Mouse (Mus musculus): Measurements from ENCODE around the gene U2af2. TPM values are rescaled to one million over a fixed set of nuclear protein-coding genes. Genes with fewer than 3 reads are reported as not detected.
A peak's percentile ranks its signal among the peaks of the same experiment; 100 is the strongest.
"Not testable (repeated sequence)": the region's sequence is repeated elsewhere in the genome, so short reads cannot be mapped to it uniquely, and the experiment has no call there.

Gene U2af2
- polyA plus RNA-seq (2015; fragmentation: Nextera tagmentation; extraction: Ambion mirVana), result 112 and 114 TPM in 2 replicates

GRCm38 (mm10) chr7:5061774-5062359, at the start of gene U2af2:
TSS of gene U2af2 (plus strand) at chr7:5062143.
- under 1% methylated on average over 52 of the region's 65 CpGs for WGBS

GRCm38 (mm10) chr7:5012681-5013513, 49.0 kb upstream of the U2af2 start:
- WGBS, result 93% methylated on average over 27 of the region's 27 CpGs
- no peak overlapping the region for H3K9ac ChIP-seq
- H3K4me2 ChIP-seq, result no peak overlapping the region; the same call in 1 of the 2 replicates
- H3K36me3 ChIP-seq, result peaks cover 56% of the 10 kb centered on the region
- H3K9me3 ChIP-seq, result no peaks in the 10 kb centered on the region
- peaks cover 13% of the 10 kb centered on the region for H3K4me1 ChIP-seq (replicated peaks)
- ATAC-seq (ENCODE audit: low FRiP score), result no peak
- no peak overlapping the region for H3K27ac ChIP-seq
- H3K4me3 ChIP-seq, result 0 out of 2 replicates have a peak overlapping the region, but pooled peaks have one; percentile 0
- H3K27me3 ChIP-seq, result no peaks in the 10 kb centered on the region

More at GRCm38 (mm10) chr7:5061774-5062359, at the start of gene U2af2:
- H3K4me1 ChIP-seq (replicated peaks), result peaks cover 66% of the 10 kb centered on the region
- peak within 1 kb of the TSS; percentile 89 for H3K9ac ChIP-seq
- H3K4me2 ChIP-seq, result peak within 1 kb of the TSS; percentile 84
- H3K9me3 ChIP-seq, result no peaks in the 10 kb centered on the region
- H3K27ac ChIP-seq, result peak within 1 kb of the TSS; percentile 99
- H3K4me3 ChIP-seq, result peak within 1 kb of the TSS; percentile 75
- H3K36me3 ChIP-seq, result peaks cover 9% of the 10 kb centered on the region
- ATAC-seq (ENCODE audit: low FRiP score), result peak; percentile 80
- peaks cover 22% of the 10 kb centered on the region for H3K27me3 ChIP-seq

GRCm38 (mm10) chr7:5014251-5015117, 47.5 kb upstream of the U2af2 start, which contains the start of the genes Zfp524 and Fiz1:
TSS of gene Zfp524 (plus strand) at chr7:5014415.
TSS of gene Fiz1 (minus strand) at chr7:5014697.
- WGBS, result under 1% methylated on average over 38 of the region's 42 CpGs

GRCm38 (mm10) chr7:5015118-5016001, 46.6 kb upstream of the U2af2 start, which contains the start of gene Gm44973:
TSS of gene Gm44973 (plus strand) at chr7:5015496.
- peak within 1 kb of the TSS; percentile 80 for H3K9ac ChIP-seq
- peak; percentile 78 for ATAC-seq (ENCODE audit: low FRiP score)
- H3K4me3 ChIP-seq, result peak within 1 kb of the TSS; percentile 71
- peaks cover 31% of the 10 kb centered on the region for H3K36me3 ChIP-seq
- H3K4me1 ChIP-seq (replicated peaks), result peaks cover 15% of the 10 kb centered on the region
- peak within 1 kb of the TSS; percentile 99 for H3K27ac ChIP-seq
- no peaks in the 10 kb centered on the region for H3K9me3 ChIP-seq
- H3K27me3 ChIP-seq, result no peaks in the 10 kb centered on the region
- peak within 1 kb of the TSS; percentile 61 for H3K4me2 ChIP-seq
- under 1% methylated on average over 54 of the region's 76 CpGs for WGBS

More at GRCm38 (mm10) chr7:5014251-5015117, 47.5 kb upstream of the U2af2 start, which contains the start of the genes Zfp524 and Fiz1:
- H3K4me3 ChIP-seq, result peak within 1 kb of the TSS; percentile 71
- no peaks in the 10 kb centered on the region for H3K27me3 ChIP-seq
- peak within 1 kb of the TSS; percentile 99 for H3K27ac ChIP-seq
- peak; percentile 83 for ATAC-seq (ENCODE audit: low FRiP score)
- peaks cover 14% of the 10 kb centered on the region for H3K4me1 ChIP-seq (replicated peaks)
- peak within 1 kb of the TSS; percentile 80 for H3K9ac ChIP-seq
- H3K36me3 ChIP-seq, result peaks cover 40% of the 10 kb centered on the region
- H3K9me3 ChIP-seq, result no peaks in the 10 kb centered on the region
- H3K4me2 ChIP-seq, result peak within 1 kb of the TSS; percentile 61

GRCm38 (mm10) chr7:5016057-5016456, 45.9 kb upstream of the U2af2 start:
- ATAC-seq (ENCODE audit: low FRiP score), result no peak
- peak overlapping the region; percentile 61 for H3K4me2 ChIP-seq
- H3K9me3 ChIP-seq, result no peaks in the 10 kb centered on the region
- peaks cover 19% of the 10 kb centered on the region for H3K4me1 ChIP-seq (replicated peaks)
- 59% methylated on average over 3 of the region's 3 CpGs for WGBS
- peaks cover 24% of the 10 kb centered on the region for H3K36me3 ChIP-seq
- H3K27ac ChIP-seq, result peak overlapping the region; percentile 99
- H3K27me3 ChIP-seq, result no peaks in the 10 kb centered on the region
- peak overlapping the region; percentile 71 for H3K4me3 ChIP-seq
- peak overlapping the region; percentile 76 for H3K9ac ChIP-seq

GRCm38 (mm10) chr7:5016920-5017319, 45.0 kb upstream of the U2af2 start:
- no peak for ATAC-seq (ENCODE audit: low FRiP score)
- WGBS, result 100% methylated on average over 2 of the region's 2 CpGs
- no peak overlapping the region for H3K9ac ChIP-seq
- peaks cover 20% of the 10 kb centered on the region for H3K36me3 ChIP-seq
- no peak overlapping the region for H3K27ac ChIP-seq
- H3K4me1 ChIP-seq (replicated peaks), result peaks cover 28% of the 10 kb centered on the region
- no peaks in the 10 kb centered on the region for H3K9me3 ChIP-seq
- H3K4me2 ChIP-seq, result no peak overlapping the region
- H3K27me3 ChIP-seq, result no peaks in the 10 kb centered on the region
- no peak overlapping the region for H3K4me3 ChIP-seq

GRCm38 (mm10) chr7:5017352-5017751, 44.6 kb upstream of the U2af2 start:
- Histone ChIP-seq H3K4me3 (no peak overlapping the region), H3K4me2 (no peak overlapping the region), H3K4me1 (replicated peaks) (peaks cover 32% of the 10 kb centered on the region), H3K9ac (no peak overlapping the region), H3K36me3 (peaks cover 20% of the 10 kb centered on the region), H3K27me3 (no peaks in the 10 kb centered on the region), H3K9me3 (no peaks in the 10 kb centered on the region), H3K27ac (no peak overlapping the region)
- no peak for ATAC-seq (ENCODE audit: low FRiP score)
- WGBS, result 92% methylated on average over 16 of the region's 16 CpGs

GRCm38 (mm10) chr7:5017931-5018330, 44.0 kb upstream of the U2af2 start:
- WGBS, result 98% methylated on average over 21 of the region's 21 CpGs
- H3K9ac ChIP-seq, result no peak overlapping the region
- H3K27me3 ChIP-seq, result no peaks in the 10 kb centered on the region
- H3K4me2 ChIP-seq, result no peak overlapping the region
- H3K36me3 ChIP-seq, result peaks cover 20% of the 10 kb centered on the region
- H3K27ac ChIP-seq, result no peak overlapping the region
- H3K4me3 ChIP-seq, result no peak overlapping the region
- no peak for ATAC-seq (ENCODE audit: low FRiP score)
- no peaks in the 10 kb centered on the region for H3K9me3 ChIP-seq
- peaks cover 33% of the 10 kb centered on the region for H3K4me1 ChIP-seq (replicated peaks)

- Histone ChIP-seq H3K4me1 (replicated peaks) (peaks cover 27% of the 10 kb centered on the region), H3K27ac (peak overlapping the region; percentile 95), H3K4me3 (peak overlapping the region; percentile 79), H3K36me3 (peaks cover 36% of the 10 kb centered on the region), H3K4me2 (peak overlapping the region; percentile 88)
- H3K9me3 ChIP-seq; H3K9ac ChIP-seq; ATAC-seq (ENCODE audit: low FRiP score); H3K27me3 ChIP-seq: not testable (repeated sequence)
- WGBS, result 28% methylated on average over 8 of the region's 8 CpGs
These were observed 42.4 kb upstream of the U2af2 start for GRCm38 (mm10) chr7:5019576-5019975.

- ATAC-seq (ENCODE audit: low FRiP score), result peak; percentile 93
- H3K4me1 ChIP-seq (replicated peaks), result peaks cover 27% of the 10 kb centered on the region
- H3K36me3 ChIP-seq, result peaks cover 40% of the 10 kb centered on the region
- H3K4me2 ChIP-seq, result peak within 1 kb of the TSS; percentile 88
- peak within 1 kb of the TSS; percentile 79 for H3K4me3 ChIP-seq
- H3K9me3 ChIP-seq, result no peaks in the 10 kb centered on the region
- H3K9ac ChIP-seq, result peak within 1 kb of the TSS; percentile 98
- no peaks in the 10 kb centered on the region for H3K27me3 ChIP-seq
- WGBS, result under 1% methylated on average over 48 of the region's 49 CpGs
- peak within 1 kb of the TSS; percentile 95 for H3K27ac ChIP-seq
These were observed 41.8 kb upstream of the U2af2 start, which contains the start of the genes Zfp865 and Ccdc106 for GRCm38 (mm10) chr7:5020000-5020681. TSS of gene Zfp865 (plus strand) at chr7:5020376. TSS of gene Ccdc106 (plus strand) at chr7:5020553.

Data from hindbrain, embryonic 13.5 days (tissue).